ENCODE assay signal across 8 mouse cellular contexts in the genomic region with DNA sequence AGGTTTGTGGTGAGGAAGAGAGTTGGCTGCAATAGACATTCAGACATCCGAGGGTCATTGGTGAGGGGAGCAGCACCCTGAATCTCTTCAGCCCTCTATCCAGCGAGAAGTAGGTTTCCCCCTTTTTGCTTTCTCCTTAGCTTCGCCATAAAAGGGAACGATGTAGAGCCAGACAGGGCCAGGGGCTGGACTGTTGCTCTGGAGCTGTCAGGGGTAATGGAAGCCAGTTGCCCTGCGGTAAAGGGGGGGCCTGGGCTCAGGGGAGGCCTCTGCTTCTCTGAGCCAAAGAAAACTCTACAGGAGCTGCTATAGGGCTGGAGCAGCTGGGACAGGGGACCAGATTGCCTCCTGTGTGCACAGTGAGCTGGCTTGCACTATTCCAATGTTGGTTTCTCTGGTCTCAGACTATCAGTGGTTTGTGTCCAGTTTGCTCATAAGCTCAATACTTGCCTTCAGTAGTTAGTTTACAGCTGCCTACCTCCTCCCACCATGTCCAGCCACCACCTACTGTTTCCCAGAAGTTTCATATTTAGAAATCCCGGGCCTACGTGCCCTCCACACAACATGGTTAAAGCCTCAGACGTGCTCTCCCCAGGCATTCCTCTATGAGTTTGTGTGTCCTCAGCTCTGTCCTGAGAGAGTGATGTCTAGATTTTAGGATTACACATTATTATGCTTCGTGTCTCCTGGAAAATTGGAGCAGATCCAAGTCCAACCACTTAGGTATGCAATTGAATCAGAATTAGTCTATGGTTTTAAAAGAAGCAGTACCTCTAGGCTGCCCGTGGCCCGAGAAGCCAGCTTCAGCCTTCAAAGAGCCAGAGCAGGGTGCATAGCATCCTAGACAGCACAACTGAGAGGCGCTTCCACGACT. TPM values are rescaled to one million over a fixed set of nuclear protein-coding genes. Genes with fewer than 3 reads are reported as not detected.
DNase-seq lines count a peak whose midpoint lies in the region; ATAC-seq and TF ChIP-seq lines count a peak whose summit lies in the region.

No protein-coding gene starts in this region.

- peak; percentile 15 for ATAC-seq in Patski
- peak; percentile 8; the same call in 1 of the 2 replicates for ATAC-seq in midbrain, embryonic 16.5 days
- ATAC-seq in frontal cortex, adult (ENCODE audit: low TSS enrichment): no peak

- peak overlapping the region; percentile 83 for H3K27ac ChIP-seq in midbrain, embryonic 16.5 days (ENCODE audit: low read length)

- peak overlapping the region; percentile 71 for H3K4me3 ChIP-seq in midbrain, embryonic 16.5 days (ENCODE audit: low read depth, low read length)

- H3K27me3 ChIP-seq in Patski: no peaks in the 10 kb centered on the region
- no peaks in the 10 kb centered on the region for H3K27me3 ChIP-seq in midbrain, embryonic 16.5 days (ENCODE audit: control insufficient read depth, insufficient read depth, low read depth, low read length)

- H3K4me2 ChIP-seq in midbrain, embryonic 16.5 days (ENCODE audit: low read length): peak overlapping the region; percentile 95

- CTCF ChIA-PET in Patski (lab: Charles Lee): interaction anchor here (0.7 to 1.9 kb wide), 4 partner anchors 10 to 103 kb away, joined by 3 to 7 read pairs (median 4); partner anchors contain the start of gene Khk

- POLR2A ChIA-PET in Patski (lab: Charles Lee): interaction anchor here (0.9 to 11.3 kb wide), 2 partner anchors 11 to 17 kb away, joined by 3 to 91 read pairs; partner anchors contain the start of gene Agbl5

- 57% methylated on average over 13 of the region's 13 CpGs for WGBS in midbrain, embryonic 16.5 days

- peak overlapping the region; percentile 89; the same call in 1 of the 2 replicates for H3K9ac ChIP-seq in midbrain, embryonic 16.5 days (ENCODE audit: low read depth, low read length)

- no peaks in the 10 kb centered on the region for H3K9me3 ChIP-seq in midbrain, embryonic 16.5 days (replicated peaks; ENCODE audit: control insufficient read depth, low read length, poor library complexity, severe bottlenecking)

- peak; percentile 3 for DNase-seq in adrenal gland, postnatal 14 days
- DNase-seq in adrenal gland, adult 2 months: no peak
- DNase-seq in Patski (ENCODE audit: low read depth, low spot score): no peak
- DNase-seq in heart, adult 9 months (ENCODE audit: low spot score in 2 of 2): peak; percentile 80 to 85
- peak; percentile 64 for DNase-seq in kidney, postnatal 14 days
- DNase-seq in Muller cell, postnatal 12 days (ENCODE audit: inconsistent ontology term): no peak

- H3K36me3 ChIP-seq in midbrain, embryonic 16.5 days (ENCODE audit: control insufficient read depth, insufficient read depth, low read length): peaks cover 8% of the 10 kb centered on the region

- no peak for TF ChIP-seq CTCF in Patski (IDR thresholded peaks at IDR 0.05)

- in situ Hi-C loops in Patski (cut with MboI; ENCODE audit: low pct_unique_long_range_greater_than_20kb): no loop called here

- peaks cover 20% of the 10 kb centered on the region for H3K4me1 ChIP-seq in midbrain, embryonic 16.5 days (ENCODE audit: control insufficient read depth, insufficient read depth, low read length)

RNA-seq across cellular contexts. Expression of gene Ost4, which starts 1.1 kb away (rescaled TPM):
- total RNA-seq in adrenal gland, postnatal 14 days (2021): 210 and 212 TPM in 2 replicates
- 100 to 1,000 TPM; 256 to 264 TPM for total RNA-seq in adrenal gland, adult 2 months (2021)
- polyA plus RNA-seq in adrenal gland, adult 2 months (2012; rRNA removed): 120 and 143 TPM in 2 replicates
- 262 TPM for polyA plus RNA-seq in Patski (2021)
- 202 and 215 TPM in 2 replicates for polyA plus RNA-seq in midbrain, embryonic 16.5 days (2015; fragmentation: Nextera tagmentation; extraction: Ambion mirVana)

RNA-seq across cellular contexts. Expression of gene Emilin1, which starts 4.5 kb away (rescaled TPM):
- total RNA-seq in adrenal gland, postnatal 14 days (2021): 46.2 and 51.0 TPM in 2 replicates
- 10 to 100 TPM; 40.3 to 62.0 TPM for total RNA-seq in adrenal gland, adult 2 months (2021)
- 64.1 and 75.1 TPM in 2 replicates for polyA plus RNA-seq in adrenal gland, adult 2 months (2012; rRNA removed)
- 0.30 TPM for polyA plus RNA-seq in Patski (2021)
- 11.7 and 12.3 TPM in 2 replicates for polyA plus RNA-seq in midbrain, embryonic 16.5 days (2015; fragmentation: Nextera tagmentation; extraction: Ambion mirVana)

RNA-seq across cellular contexts. Expression of gene Khk, which starts 12.6 kb away (rescaled TPM):
- 48.4 and 70.5 TPM in 2 replicates for total RNA-seq in adrenal gland, postnatal 14 days (2021)
- total RNA-seq in adrenal gland, adult 2 months (2021): 10 to 100 TPM; 37.2 to 44.3 TPM
- polyA plus RNA-seq in adrenal gland, adult 2 months (2012; rRNA removed): 43.9 and 60.3 TPM in 2 replicates
- polyA plus RNA-seq in Patski (2021): 45.3 TPM
- polyA plus RNA-seq in midbrain, embryonic 16.5 days (2015; fragmentation: Nextera tagmentation; extraction: Ambion mirVana): 9.6 and 9.9 TPM in 2 replicates

RNA-seq across cellular contexts. Expression of gene Agbl5, which starts 20.2 kb away (rescaled TPM):
- total RNA-seq in adrenal gland, postnatal 14 days (2021): 10.4 and 11.7 TPM in 2 replicates
- total RNA-seq in adrenal gland, adult 2 months (2021): 1 to 10 TPM; 7.6 to 9.2 TPM
- polyA plus RNA-seq in adrenal gland, adult 2 months (2012; rRNA removed): 25.3 and 27.5 TPM in 2 replicates
- polyA plus RNA-seq in Patski (2021): 34.9 TPM
- 24.1 and 24.5 TPM in 2 replicates for polyA plus RNA-seq in midbrain, embryonic 16.5 days (2015; fragmentation: Nextera tagmentation; extraction: Ambion mirVana)

RNA-seq across cellular contexts. Expression of gene Cgref1, which starts 36.7 kb away (rescaled TPM):
- total RNA-seq in adrenal gland, postnatal 14 days (2021): 0.56 and 0.86 TPM in 2 replicates
- total RNA-seq in adrenal gland, adult 2 months (2021): 1 to 10 TPM in 1 of 2 experiments, under 1 TPM in 1; 0.58 to 2.5 TPM
- 1.5 and 2.0 TPM in 2 replicates for polyA plus RNA-seq in adrenal gland, adult 2 months (2012; rRNA removed)
- polyA plus RNA-seq in Patski (2021): 0.23 TPM
- polyA plus RNA-seq in midbrain, embryonic 16.5 days (2015; fragmentation: Nextera tagmentation; extraction: Ambion mirVana): 68.2 and 86.8 TPM in 2 replicates

Comparison
In these comparisons a context has a peak if more than half of its experiments do, and no peak if none do; other contexts are left out.
1. DNase-seq: peak in adrenal gland, postnatal 14 days (single experiment), heart, adult 9 months (2 of 2) and kidney, postnatal 14 days (single experiment); none in adrenal gland, adult 2 months (single experiment), Patski (single experiment) and Muller cell, postnatal 12 days (single experiment).